Mouse (Mus musculus) spleen, postnatal 10 days (tissue): Measurements from ENCODE around the gene Glis3.

Source experiments
- DNase-seq, 2 experiments: peaks; one replicate each; pipeline ENCODE4 v3.0.0; 2021 to 2022; ENCODE audit warnings: low spot score in 2 of 2

The Glis3 gene

DNA sequence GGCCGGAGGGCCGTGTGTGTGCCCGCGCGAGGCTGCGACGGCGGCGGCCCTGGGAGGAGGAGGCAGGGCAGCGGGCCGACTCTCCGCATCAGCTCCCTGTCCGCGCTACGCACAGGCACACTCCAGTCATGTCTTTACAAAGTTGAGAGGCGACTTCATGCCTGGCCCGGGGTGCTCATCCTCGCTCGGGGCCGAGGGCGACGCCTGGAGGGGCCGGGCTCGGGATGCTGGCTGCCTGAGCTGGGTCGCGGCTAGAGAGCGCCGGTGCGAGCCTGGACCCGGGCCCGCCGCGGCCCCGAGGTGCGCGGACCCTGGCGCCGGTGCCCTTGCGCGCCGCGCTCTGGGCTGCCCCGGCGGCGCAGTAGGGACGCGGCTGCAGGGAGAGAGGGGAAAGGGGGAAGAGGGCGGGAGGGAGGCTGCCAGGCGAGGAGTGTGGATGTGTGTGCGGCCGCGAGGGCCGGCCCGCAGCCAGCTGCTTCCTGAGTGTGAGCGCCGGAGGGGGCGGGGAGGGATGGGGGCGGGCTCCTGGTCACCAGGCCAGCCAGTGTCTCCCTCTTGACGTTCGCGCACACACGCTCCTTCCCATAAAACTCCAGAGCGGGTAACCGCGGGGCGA lies at the start of gene Glis3:
Gene Glis3, minus strand, starts transcription at position 302 of the 616 bp plus-strand sequence.
- DNase-seq: peak; percentile 10 to 29

DNA sequence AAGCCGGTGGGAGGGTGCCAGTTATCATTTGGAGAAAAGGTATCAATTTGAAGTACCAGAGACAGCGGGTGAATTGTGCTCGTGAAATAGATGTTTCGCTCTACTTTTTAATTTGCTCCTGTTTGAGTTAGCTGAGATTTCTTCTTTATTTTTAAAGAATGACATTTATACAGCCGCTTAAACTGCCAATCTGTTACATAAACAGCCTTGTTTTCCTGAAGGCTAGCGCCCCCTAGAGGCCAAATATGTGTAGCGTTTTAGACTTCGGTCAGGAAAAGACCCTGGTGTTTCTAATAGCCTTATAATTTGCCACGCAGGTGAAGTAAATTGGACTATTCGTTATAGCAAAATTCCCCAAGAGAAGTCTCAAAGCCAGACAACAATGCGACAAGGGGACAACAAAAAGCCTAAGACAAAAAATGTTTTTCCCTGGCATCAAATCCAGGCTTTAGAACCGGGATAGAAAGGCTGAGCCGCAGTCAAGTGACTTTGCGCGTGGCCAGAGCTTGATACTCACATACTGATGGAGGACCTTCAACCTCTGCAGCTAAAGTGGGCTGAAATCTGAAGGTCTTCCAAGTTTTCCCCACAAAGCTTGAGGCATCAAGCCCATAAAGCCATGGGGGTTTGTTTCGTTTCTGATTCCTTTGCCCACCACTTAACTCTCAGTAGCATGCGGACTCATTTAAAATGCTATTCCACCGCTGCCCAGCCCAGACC lies 46.4 kb upstream of the Glis3 start:
- DNase-seq: peak in 1 of 2 experiments; percentile 54

GRCm38 (mm10) chr19:28724641-28725040 lies 44.8 kb upstream of the Glis3 start:
- no peak for DNase-seq

GRCm38 (mm10) chr19:28722626-28723025 lies 42.7 kb upstream of the Glis3 start:
- no peak for DNase-seq

GRCm38 (mm10) chr19:28721834-28722233 lies 42.0 kb upstream of the Glis3 start:
- DNase-seq: no peak

DNA sequence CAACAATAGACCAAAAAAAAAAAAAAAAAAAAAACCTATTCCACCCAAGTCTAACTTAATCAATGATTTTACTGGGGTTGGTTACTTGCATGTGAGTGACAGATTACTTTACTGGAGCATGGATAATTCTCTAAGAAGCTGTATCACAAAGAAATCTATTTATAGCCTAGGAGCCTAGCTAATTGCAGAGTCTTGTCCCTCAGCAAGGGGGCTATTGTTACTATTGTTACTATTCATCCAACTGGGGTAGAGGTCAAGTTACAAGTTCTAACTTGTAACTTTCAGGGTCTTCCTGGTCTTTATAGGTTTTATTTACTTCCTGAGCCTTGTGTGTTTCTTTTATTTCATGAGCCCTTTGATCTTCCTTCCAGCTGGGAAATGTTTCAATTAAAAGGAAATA lies 40.1 kb upstream of the Glis3 start:
- DNase-seq: no peak

DNA sequence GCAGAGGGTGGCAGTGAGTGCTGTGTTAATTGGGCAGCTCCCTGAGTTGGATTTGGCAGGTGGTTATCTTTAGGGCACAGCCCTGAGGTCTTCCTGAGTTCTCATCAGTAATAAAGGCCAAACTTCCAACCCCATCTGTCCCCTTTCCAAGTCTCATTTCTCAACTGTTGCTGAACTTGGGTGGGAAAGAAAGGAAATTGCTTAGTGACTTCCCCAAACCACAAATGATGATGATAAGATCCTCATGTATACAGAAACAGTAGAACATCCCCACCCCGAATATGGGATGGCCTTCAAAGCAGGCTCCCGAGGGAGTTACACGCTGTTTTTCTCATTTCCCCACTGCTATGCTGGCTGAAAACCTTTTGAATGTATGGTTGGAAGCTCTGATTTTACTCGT lies 34.8 kb upstream of the Glis3 start:
- no peak for DNase-seq

- no peak for DNase-seq
Observed at GRCm38 (mm10) chr19:28697718-28698117, 17.8 kb upstream of the Glis3 start.

GRCm38 (mm10) chr19:28686398-28686797 lies 6.5 kb upstream of the Glis3 start:
- no peak for DNase-seq

GRCm38 (mm10) chr19:28685484-28685883 lies 5.6 kb upstream of the Glis3 start:
- DNase-seq: no peak

DNA sequence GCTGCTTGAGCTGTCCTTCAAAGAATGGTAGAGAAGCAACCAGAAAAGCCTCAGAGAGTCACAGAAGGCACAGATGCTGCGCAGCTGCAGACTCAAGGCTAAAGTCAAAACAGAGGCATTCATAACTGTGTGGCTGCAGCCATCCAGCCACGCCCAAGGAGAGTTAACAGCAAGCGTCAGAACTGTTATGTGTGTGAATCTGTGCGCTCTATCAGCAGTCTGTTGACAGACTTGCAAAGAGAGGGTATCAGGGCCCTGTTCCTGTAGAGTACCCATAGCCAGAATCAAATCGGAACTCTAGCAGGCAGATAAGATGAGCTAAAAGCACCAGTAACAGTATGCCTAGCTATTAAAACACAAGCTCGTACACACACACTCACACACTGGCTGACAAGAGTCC lies 4.5 kb upstream of the Glis3 start:
- no peak for DNase-seq

DNA sequence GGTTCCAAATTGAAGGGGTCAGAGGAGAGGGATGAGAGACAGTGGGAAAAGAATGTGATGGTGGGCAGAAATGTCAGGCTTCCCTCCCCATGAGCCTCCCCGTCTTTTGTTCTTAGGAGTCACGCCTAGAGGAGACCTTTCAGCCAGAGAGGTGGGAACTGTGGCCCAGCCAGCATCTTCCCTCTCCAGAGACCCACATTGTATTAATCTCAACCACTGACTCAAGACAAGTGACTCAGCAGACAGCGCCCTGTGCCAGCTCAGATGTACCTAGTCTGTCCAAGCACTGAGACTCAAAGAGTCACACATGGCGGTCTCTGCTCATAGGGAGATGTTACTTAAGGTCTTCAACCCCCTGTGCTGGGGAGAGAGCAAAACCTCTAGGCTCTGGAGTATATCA lies 3.5 kb upstream of the Glis3 start:
- no peak for DNase-seq

- peak in 1 of 2 experiments; percentile 4 for DNase-seq
Observed at GRCm38 (mm10) chr19:28679291-28679775, 544 bp downstream of the Glis3 start.

DNA sequence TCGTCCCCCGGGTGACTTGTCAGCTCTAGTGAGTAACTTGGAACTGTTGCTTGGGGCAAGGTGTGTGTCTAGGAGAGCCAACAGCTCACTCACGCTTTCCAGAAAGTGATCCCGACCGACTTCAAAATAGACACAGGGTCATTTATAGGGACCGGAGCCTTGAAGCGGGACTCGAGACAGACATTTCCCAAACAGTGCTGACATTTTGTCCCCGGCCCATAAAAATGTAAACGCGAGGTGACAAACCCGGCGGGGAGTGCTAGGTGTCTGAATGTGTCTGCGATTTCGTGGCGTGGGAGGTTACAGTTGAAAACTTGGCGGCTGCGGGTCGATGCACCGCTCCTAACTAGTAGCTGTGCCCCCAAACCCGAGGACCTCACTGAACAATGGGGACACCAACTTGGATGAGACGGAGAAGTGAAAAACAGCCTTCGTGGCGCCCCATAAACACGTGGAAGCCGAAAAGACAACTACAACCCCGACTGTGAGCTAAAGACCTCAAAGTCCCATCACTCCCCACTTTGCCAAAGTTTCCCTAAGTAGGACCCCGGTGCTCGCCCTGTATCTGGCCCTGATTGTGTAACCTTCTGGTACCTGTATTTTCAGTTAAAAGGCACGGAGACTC lies 1.1 kb downstream of the Glis3 start:
- peak in 1 of 2 experiments; percentile 10 for DNase-seq

DNA sequence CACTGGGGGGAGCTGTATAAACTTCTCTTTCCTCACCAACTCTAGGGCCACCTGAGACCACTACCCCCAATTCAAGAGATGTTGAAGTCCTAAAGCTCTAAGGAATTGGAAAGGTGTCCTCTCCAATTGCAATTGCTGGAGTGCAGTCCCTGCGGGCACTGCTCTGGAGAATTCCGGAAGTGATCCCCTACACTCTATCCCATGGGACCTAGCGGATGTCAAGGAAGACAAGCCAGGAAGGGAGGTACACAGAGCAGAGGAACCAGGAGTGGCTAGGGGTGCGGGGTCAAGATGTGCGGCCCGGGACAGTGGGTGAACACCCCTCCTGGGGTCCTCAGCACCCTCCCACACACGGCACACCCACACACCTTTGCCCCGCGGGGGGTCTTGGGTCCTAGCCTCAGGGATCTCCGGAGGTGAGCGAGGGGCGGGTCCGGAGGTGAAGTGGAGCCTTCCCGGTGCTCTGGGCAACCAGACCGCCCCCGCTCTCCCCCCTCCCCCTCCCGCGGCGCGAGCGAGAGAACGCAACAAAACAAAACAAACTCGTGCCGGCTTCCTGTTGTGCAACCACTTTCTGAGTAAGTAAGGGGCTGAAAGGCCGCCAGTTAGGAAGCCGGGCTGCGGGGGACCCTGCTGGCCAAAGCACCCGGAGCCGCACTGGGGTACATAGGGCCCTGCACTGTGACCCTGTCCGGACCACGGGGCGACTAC lies 2.0 kb downstream of the Glis3 start:
- peak; percentile 7 to 40 for DNase-seq

GRCm38 (mm10) chr19:28677045-28677727 lies 2.7 kb downstream of the Glis3 start:
- no peak for DNase-seq

DNA sequence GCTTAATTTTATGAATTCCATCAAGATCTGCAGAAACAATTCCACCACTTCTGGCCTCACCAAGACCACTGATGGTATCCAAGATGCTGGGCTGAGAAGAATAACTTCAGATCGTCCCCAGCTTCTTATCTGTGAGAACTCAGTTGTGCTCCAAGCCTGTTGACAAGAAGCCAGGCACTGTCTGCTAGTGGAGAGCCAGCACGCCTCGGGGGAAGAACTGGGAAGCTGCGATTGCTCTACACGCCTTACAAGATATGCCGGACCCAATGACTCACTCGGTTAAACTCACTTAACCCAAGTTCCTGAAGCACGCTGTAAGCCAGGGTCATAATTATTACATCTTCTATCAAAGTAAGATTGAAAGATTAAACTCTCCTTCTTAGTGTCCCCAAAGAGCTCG lies 16.1 kb downstream of the Glis3 start:
- DNase-seq: no peak

- no peak for DNase-seq
Observed at GRCm38 (mm10) chr19:28663148-28663547, 16.7 kb downstream of the Glis3 start.

DNA sequence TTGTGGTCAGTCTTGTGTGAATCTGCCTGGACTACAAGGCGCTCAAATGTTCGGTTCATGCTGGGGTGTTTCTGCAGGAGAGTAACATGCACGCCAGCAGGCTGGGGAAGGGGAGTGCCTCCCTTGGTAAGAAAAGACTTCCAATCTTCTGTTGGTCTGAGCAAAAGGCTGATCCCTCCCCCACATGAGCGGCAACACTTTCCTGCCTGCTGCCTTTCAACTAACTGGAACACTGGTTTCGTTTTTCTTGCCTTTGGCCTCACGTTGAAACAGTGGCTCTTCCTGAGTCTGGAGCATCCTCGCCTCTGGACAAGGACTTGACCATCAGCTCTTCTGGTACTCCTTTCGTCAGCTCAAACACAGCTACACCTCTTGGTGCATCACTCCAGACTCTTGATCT lies 17.4 kb downstream of the Glis3 start:
- no peak for DNase-seq

DNA sequence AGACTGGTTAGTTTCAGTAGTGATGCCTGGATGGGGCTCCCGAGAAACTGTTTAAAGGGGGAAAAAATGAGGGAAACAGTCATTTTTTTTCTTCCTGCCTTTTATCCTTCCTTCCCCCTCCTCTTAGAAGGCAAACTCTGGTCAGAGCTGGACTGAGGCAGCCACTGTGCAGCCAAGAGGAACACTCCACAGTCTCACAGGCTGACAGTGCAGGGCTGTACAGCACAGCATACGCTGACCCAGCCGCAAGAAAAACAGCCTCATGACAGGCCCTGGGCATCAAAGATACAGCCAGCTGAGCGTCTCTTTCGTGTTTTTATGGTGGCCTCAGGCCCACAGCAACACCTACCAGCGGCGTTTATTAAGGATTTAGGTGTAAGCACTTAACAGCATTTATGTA lies 19.0 kb downstream of the Glis3 start:
- DNase-seq: no peak

DNA sequence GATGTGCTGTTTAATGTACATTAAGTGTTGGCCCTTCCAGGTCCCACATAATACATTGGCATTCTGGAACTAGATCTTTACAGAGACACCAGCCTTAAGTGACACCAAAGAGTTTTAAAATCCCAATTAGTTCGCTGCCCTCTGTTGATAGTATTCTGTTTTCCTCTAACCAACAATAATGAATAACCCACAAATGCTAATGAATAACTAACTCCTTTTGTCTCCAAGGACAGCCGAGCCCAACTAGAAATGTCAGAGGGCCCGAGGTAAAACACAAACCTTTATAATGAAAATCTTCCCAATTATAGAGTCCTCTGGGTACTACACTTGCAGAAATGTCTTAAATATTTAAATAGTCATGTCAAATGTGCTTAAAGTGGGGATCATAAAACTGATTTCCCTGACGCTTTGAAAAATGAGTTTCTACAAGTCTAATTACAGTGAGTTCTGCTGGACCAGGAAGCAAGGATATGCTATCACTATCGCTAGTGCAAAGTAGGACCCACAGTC lies 22.1 kb downstream of the Glis3 start:
- no peak for DNase-seq
